Mouse (Mus musculus) intestine, embryonic 16.5 days (tissue): ENCODE results near the gene Hs3st3b1. TPM values are rescaled to one million over a fixed set of nuclear protein-coding genes. Genes with fewer than 3 reads are reported as not detected.
A peak's percentile ranks its signal among the peaks of the same experiment; 100 is the strongest.

Source experiments
- ATAC-seq: fragments of 200-750 bp; cut with Nextera tagmentation; 2 replicates; pipeline ENCODE4 v1.8.0; 2017; ENCODE audit warnings: moderate TSS enrichment, moderate library complexity
- H3K27ac ChIP-seq: fragments of 300-500 bp; sonication (generic); 2 replicates; pipeline ENCODE4 v1.5.1; 2014; ENCODE audit warnings: mild to moderate bottlenecking, low read length
- H3K27me3 ChIP-seq: fragments of 300-500 bp; sonication (generic); replicated peaks from 2 replicates; pipeline ENCODE4 v1.6.1; 2014; ENCODE audit warnings: low read length, control low read depth, mixed read lengths; ENCODE audit not compliant: control insufficient read depth, insufficient read depth
- H3K36me3 ChIP-seq: fragments of 300-500 bp; sonication (generic); 2 replicates; pipeline ENCODE4 v1.6.1; 2014; ENCODE audit warnings: low read length, control low read depth; ENCODE audit not compliant: control insufficient read depth, insufficient read depth
- H3K4me1 ChIP-seq: fragments of 300-500 bp; sonication (generic); 2 replicates; pipeline ENCODE4 v1.6.1; 2014; ENCODE audit warnings: low read length, control low read depth, mixed read lengths; ENCODE audit not compliant: control insufficient read depth, insufficient read depth
- H3K4me2 ChIP-seq: fragments of 300-500 bp; sonication (generic); 2 replicates; pipeline ENCODE4 v1.6.1; 2014; ENCODE audit warnings: low read depth, low read length, control low read depth
- H3K4me3 ChIP-seq: fragments of 300-500 bp; sonication (generic); 2 replicates; pipeline ENCODE4 v1.5.1; 2014; ENCODE audit warnings: mild to moderate bottlenecking, low read length
- H3K9ac ChIP-seq: fragments of 300-500 bp; sonication (generic); 2 replicates; pipeline ENCODE4 v1.6.1; 2014; ENCODE audit warnings: low read depth, low read length
- H3K9me3 ChIP-seq: fragments of 300-500 bp; sonication (generic); 2 replicates; pipeline ENCODE4 v1.6.1; 2016; ENCODE audit warnings: low read length, control low read depth; ENCODE audit not compliant: control insufficient read depth
- WGBS: fragments of 180-500 bp; shearing (Covaris S2); extraction: QIAGEN DNeasy Blood & Tissue Kit; methylation state at CpG from one replicate; pipeline ENCODE4 v1.1.7; 2014; 5-methylcytosine and 5-hydroxymethylcytosine counted together
- polyA plus RNA-seq: library from polyadenylated mRNA; unstranded; fragments of >200 nt; fragmentation: Nextera tagmentation; extraction: Ambion mirVana; gene quantifications from 2 replicates; pipeline ENCODE4 v1.2.1, GENCODE M21; 2015

Hs3st3b1 gene
- polyA plus RNA-seq, 1 experiment from 2014 or later = 5.2 TPM

GRCm38 (mm10) chr11:63917561-63917960 lies 4.5 kb downstream of the Hs3st3b1 start:
- WGBS = 40% methylated on average over 6 of the region's 6 CpGs
- Histone ChIP-seq H3K9ac (no peak overlapping the region), H3K4me1 (peaks cover 43% of the 10 kb centered on the region), H3K27me3 (peaks cover 25% of the 10 kb centered on the region), H3K27ac (no peak overlapping the region), H3K4me3 (no peak overlapping the region), H3K36me3 (no peaks in the 10 kb centered on the region), H3K4me2 (no peak overlapping the region), H3K9me3 (no peaks in the 10 kb centered on the region)
- ATAC-seq = no peak

GRCm38 (mm10) chr11:63914388-63914787 lies 7.7 kb downstream of the Hs3st3b1 start:
- H3K27me3 ChIP-seq = peaks cover 10% of the 10 kb centered on the region; the same call in 1 of the 2 replicates
- peak overlapping the region; percentile 78 for H3K4me2 ChIP-seq
- peak overlapping the region; percentile 53; the same call in 1 of the 2 replicates for H3K9ac ChIP-seq
- no peak overlapping the region for H3K27ac ChIP-seq
- peaks cover 22% of the 10 kb centered on the region for H3K4me1 ChIP-seq
- no peaks in the 10 kb centered on the region for H3K9me3 ChIP-seq
- no peaks in the 10 kb centered on the region for H3K36me3 ChIP-seq
- 4% methylated on average over 20 of the region's 20 CpGs for WGBS
- H3K4me3 ChIP-seq = peak overlapping the region; percentile 48
- peak; percentile 95 for ATAC-seq

GRCm38 (mm10) chr11:63913936-63914335 lies 8.2 kb downstream of the Hs3st3b1 start:
- Histone ChIP-seq H3K4me1 (peaks cover 22% of the 10 kb centered on the region), H3K4me3 (peak overlapping the region; percentile 48), H3K27me3 (peaks cover 10% of the 10 kb centered on the region; the same call in 1 of the 2 replicates), H3K27ac (no peak overlapping the region), H3K9me3 (no peaks in the 10 kb centered on the region), H3K4me2 (peak overlapping the region; percentile 78), H3K36me3 (no peaks in the 10 kb centered on the region), H3K9ac (peak overlapping the region; percentile 53; the same call in 1 of the 2 replicates)
- peak; percentile 34 for ATAC-seq
- WGBS = 31% methylated on average over 4 of the region's 4 CpGs

- ATAC-seq = no peak
- Histone ChIP-seq H3K9ac (no peak overlapping the region), H3K27me3 (0 out of 2 replicates have a peak, but pooled peaks cover 3% of the 10 kb centered on the region), H3K9me3 (no peaks in the 10 kb centered on the region), H3K4me2 (no peak overlapping the region), H3K4me3 (no peak overlapping the region), H3K36me3 (no peaks in the 10 kb centered on the region), H3K4me1 (peaks cover 10% of the 10 kb centered on the region; the same call in 1 of the 2 replicates), H3K27ac (no peak overlapping the region)
- WGBS = 65% methylated on average over 5 of the region's 5 CpGs
Measured at GRCm38 (mm10) chr11:63911001-63911400, 11.1 kb downstream of the Hs3st3b1 start.

GRCm38 (mm10) chr11:63909961-63910360 lies 12.1 kb downstream of the Hs3st3b1 start:
- 95% methylated on average over 4 of the region's 4 CpGs for WGBS
- Histone ChIP-seq H3K4me2 (no peak overlapping the region), H3K27ac (no peak overlapping the region), H3K9ac (no peak overlapping the region), H3K36me3 (no peaks in the 10 kb centered on the region), H3K4me1 (peaks cover 8% of the 10 kb centered on the region; the same call in 1 of the 2 replicates), H3K4me3 (no peak overlapping the region), H3K9me3 (no peaks in the 10 kb centered on the region), H3K27me3 (0 out of 2 replicates have a peak, but pooled peaks cover 3% of the 10 kb centered on the region)
- ATAC-seq = no peak

- no peaks in the 10 kb centered on the region for H3K9me3 ChIP-seq
- H3K4me2 ChIP-seq = no peak overlapping the region
- H3K27me3 ChIP-seq = 0 out of 2 replicates have a peak, but pooled peaks cover 3% of the 10 kb centered on the region
- H3K27ac ChIP-seq = no peak overlapping the region
- ATAC-seq = no peak
- no peaks in the 10 kb centered on the region for H3K4me1 ChIP-seq
- no peaks in the 10 kb centered on the region for H3K36me3 ChIP-seq
- WGBS = 77% methylated on average over 4 of the region's 4 CpGs
- no peak overlapping the region for H3K9ac ChIP-seq
- H3K4me3 ChIP-seq = no peak overlapping the region
Measured at GRCm38 (mm10) chr11:63908500-63908899, 13.6 kb downstream of the Hs3st3b1 start.

GRCm38 (mm10) chr11:63906552-63907353 lies 15.3 kb downstream of the Hs3st3b1 start:
- Histone ChIP-seq H3K9me3 (no peaks in the 10 kb centered on the region), H3K4me2 (no peak overlapping the region), H3K4me1 (no peaks in the 10 kb centered on the region), H3K4me3 (no peak overlapping the region), H3K9ac (no peak overlapping the region), H3K27ac (no peak overlapping the region), H3K36me3 (no peaks in the 10 kb centered on the region), H3K27me3 (no peaks in the 10 kb centered on the region)
- ATAC-seq = no peak
- WGBS = 79% methylated on average over 9 of the region's 9 CpGs

- H3K27me3 ChIP-seq = no peaks in the 10 kb centered on the region
- H3K9ac ChIP-seq = no peak overlapping the region
- H3K9me3 ChIP-seq = no peaks in the 10 kb centered on the region
- 36% methylated on average over 4 of the region's 4 CpGs for WGBS
- no peak overlapping the region for H3K27ac ChIP-seq
- H3K4me1 ChIP-seq = no peaks in the 10 kb centered on the region
- ATAC-seq = no peak
- no peak overlapping the region for H3K4me2 ChIP-seq
- H3K4me3 ChIP-seq = no peak overlapping the region
- H3K36me3 ChIP-seq = no peaks in the 10 kb centered on the region
Measured at GRCm38 (mm10) chr11:63904787-63905186, 17.3 kb downstream of the Hs3st3b1 start.

GRCm38 (mm10) chr11:63898509-63899168 lies 23.5 kb downstream of the Hs3st3b1 start:
- Histone ChIP-seq H3K27me3 (no peaks in the 10 kb centered on the region), H3K36me3 (no peaks in the 10 kb centered on the region), H3K4me1 (no peaks in the 10 kb centered on the region), H3K9me3 (no peaks in the 10 kb centered on the region), H3K4me2 (no peak overlapping the region), H3K4me3 (no peak overlapping the region), H3K27ac (no peak overlapping the region), H3K9ac (no peak overlapping the region)
- ATAC-seq = no peak
- WGBS = 48% methylated on average over 9 of the region's 9 CpGs
